Mouse (Mus musculus) limb, embryonic 10.5 days (tissue): ENCODE data around the gene Thy1. TPM values are rescaled to one million over a fixed set of nuclear protein-coding genes. Genes with fewer than 3 reads are reported as not detected.

ENCODE experiments used
- DNase-seq: peaks from one replicate; pipeline ENCODE4 v3.0.0-alpha.2; 2017; ENCODE audit warnings: low spot score
- H3K27ac ChIP-seq: fragments of 300-500 bp; sonication (generic); 2 replicates; pipeline ENCODE4 v1.5.1; 2016; ENCODE audit warnings: mild to moderate bottlenecking
- H3K27me3 ChIP-seq: fragments of 300-500 bp; sonication (generic); 2 replicates; pipeline ENCODE4 v1.6.1; 2016; ENCODE audit warnings: low read depth, mild to moderate bottlenecking; ENCODE audit not compliant: poor library complexity, severe bottlenecking
- H3K36me3 ChIP-seq: fragments of 300-500 bp; sonication (generic); 2 replicates; pipeline ENCODE4 v1.6.1; 2016; ENCODE audit warnings: mild to moderate bottlenecking, moderate library complexity
- H3K4me1 ChIP-seq: fragments of 300-500 bp; sonication (generic); 2 replicates; pipeline ENCODE4 v1.6.1; 2016
- H3K4me3 ChIP-seq: fragments of 300-500 bp; sonication (generic); 2 replicates; pipeline ENCODE4 v1.5.1; 2016; ENCODE audit warnings: mild to moderate bottlenecking, moderate library complexity
- H3K9me3 ChIP-seq: fragments of 300-500 bp; sonication (generic); replicated peaks from 2 replicates; pipeline ENCODE4 v1.6.1; 2016; ENCODE audit warnings: mild to moderate bottlenecking
- WGBS: fragments of 180-500 bp; shearing (Covaris S2); methylation state at CpG from one replicate; pipeline ENCODE4 v1.1.7; 2016; 5-methylcytosine and 5-hydroxymethylcytosine counted together
- polyA plus RNA-seq: library from polyadenylated mRNA; unstranded; fragments of >200 nt; fragmentation: Nextera tagmentation; extraction: Ambion mirVana; gene quantifications from 2 replicates; pipeline ENCODE4 v1.2.1, GENCODE M21; 2016

Thy1 gene
- polyA plus RNA-seq, 1 experiment from 2014 or later, result 0.21 TPM

- no peak overlapping the region for H3K4me3 ChIP-seq
- peaks cover 12% of the 10 kb centered on the region for H3K4me1 ChIP-seq
- H3K36me3 ChIP-seq, result no peaks in the 10 kb centered on the region
- no peak for DNase-seq
- H3K27ac ChIP-seq, result no peak overlapping the region
- H3K9me3 ChIP-seq, result no peaks in the 10 kb centered on the region
- 87% methylated on average over 5 of the region's 5 CpGs for WGBS
- H3K27me3 ChIP-seq, result no peaks in the 10 kb centered on the region
These were observed 25.3 kb upstream of the Thy1 start for GRCm38 (mm10) chr9:44017846-44018245.

- Histone ChIP-seq H3K27me3 (no peaks in the 10 kb centered on the region), H3K36me3 (no peaks in the 10 kb centered on the region), H3K4me1 (peaks cover 5% of the 10 kb centered on the region), H3K4me3 (no peak overlapping the region), H3K27ac (no peak overlapping the region), H3K9me3 (no peaks in the 10 kb centered on the region)
- WGBS, result 82% methylated on average over 7 of the region's 7 CpGs
- no peak for DNase-seq
These were observed 23.2 kb upstream of the Thy1 start for GRCm38 (mm10) chr9:44020001-44020400.

DNA sequence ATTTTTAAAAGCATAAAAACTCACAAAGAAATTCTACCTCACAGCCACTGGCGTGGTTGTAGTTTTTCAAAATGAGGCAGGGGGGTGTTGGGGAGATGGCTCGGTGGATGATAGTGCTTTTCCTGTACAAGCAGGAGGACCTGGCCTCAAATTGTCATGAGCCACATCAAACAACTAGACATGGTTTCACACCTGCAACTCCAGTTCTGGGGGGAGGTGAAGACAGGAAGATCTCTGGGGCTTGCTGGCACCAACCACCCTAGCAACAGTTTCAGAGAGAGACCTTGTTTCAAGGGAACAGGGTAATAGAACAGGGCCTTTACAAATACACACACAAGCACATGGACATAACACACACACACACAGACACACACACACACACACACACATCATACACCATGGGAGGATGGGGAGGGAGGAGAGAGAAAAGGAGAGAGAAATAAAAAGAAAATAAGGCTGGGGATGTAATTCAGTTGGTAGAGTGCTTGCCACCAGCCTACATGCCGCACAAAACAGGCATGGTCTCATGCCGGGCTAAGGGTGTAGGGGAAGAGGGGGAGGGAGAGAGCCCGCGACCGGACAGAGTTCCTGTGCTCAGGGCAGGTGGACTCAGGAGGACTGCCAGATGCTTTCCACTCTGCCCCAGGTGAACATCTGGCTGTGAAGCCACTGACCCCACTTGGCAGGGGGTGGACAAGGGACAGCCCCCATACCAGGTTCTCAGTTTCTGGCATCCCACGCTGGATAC, 20.9 kb upstream of the Thy1 start:
- H3K27me3 ChIP-seq, result no peaks in the 10 kb centered on the region
- peaks cover 5% of the 10 kb centered on the region for H3K4me1 ChIP-seq
- no peaks in the 10 kb centered on the region for H3K9me3 ChIP-seq
- no peak overlapping the region for H3K27ac ChIP-seq
- DNase-seq, result no peak
- no peaks in the 10 kb centered on the region for H3K36me3 ChIP-seq
- H3K4me3 ChIP-seq, result no peak overlapping the region
- WGBS, result 71% methylated on average over 8 of the region's 8 CpGs

- H3K27me3 ChIP-seq, result no peaks in the 10 kb centered on the region
- whole genome bisulfite sequencing, result 78% methylated on average over 3 of the region's 3 CpGs
- H3K9me3 ChIP-seq, result no peaks in the 10 kb centered on the region
- DNase-seq, result no peak
- peaks cover 5% of the 10 kb centered on the region for H3K4me1 ChIP-seq
- H3K4me3 ChIP-seq, result no peak overlapping the region
- no peaks in the 10 kb centered on the region for H3K36me3 ChIP-seq
- H3K27ac ChIP-seq, result no peak overlapping the region
These were observed 19.1 kb upstream of the Thy1 start for GRCm38 (mm10) chr9:44024096-44024495.

GRCm38 (mm10) chr9:44029580-44030236, 13.5 kb upstream of the Thy1 start:
- no peaks in the 10 kb centered on the region for H3K36me3 ChIP-seq
- H3K27me3 ChIP-seq, result no peaks in the 10 kb centered on the region
- 66% methylated on average over 5 of the region's 5 CpGs for WGBS
- H3K4me3 ChIP-seq, result no peak overlapping the region
- H3K27ac ChIP-seq, result no peak overlapping the region
- no peaks in the 10 kb centered on the region; the same call in 1 of the 2 replicates for H3K4me1 ChIP-seq
- no peaks in the 10 kb centered on the region for H3K9me3 ChIP-seq
- DNase-seq, result no peak

- Histone ChIP-seq H3K9me3 (no peaks in the 10 kb centered on the region), H3K4me1 (no peaks in the 10 kb centered on the region; the same call in 1 of the 2 replicates), H3K4me3 (no peak overlapping the region), H3K36me3 (no peaks in the 10 kb centered on the region), H3K27ac (no peak overlapping the region), H3K27me3 (no peaks in the 10 kb centered on the region)
- WGBS, result 94% methylated on average over 4 of the region's 4 CpGs
- DNase-seq, result no peak
These were observed 12.5 kb upstream of the Thy1 start for GRCm38 (mm10) chr9:44030646-44031045.

GRCm38 (mm10) chr9:44031079-44031478, 12.1 kb upstream of the Thy1 start:
- Histone ChIP-seq H3K27ac (no peak overlapping the region), H3K27me3 (no peaks in the 10 kb centered on the region), H3K4me3 (no peak overlapping the region), H3K36me3 (no peaks in the 10 kb centered on the region), H3K9me3 (no peaks in the 10 kb centered on the region), H3K4me1 (no peaks in the 10 kb centered on the region; the same call in 1 of the 2 replicates)
- WGBS, result 89% methylated on average over 5 of the region's 5 CpGs
- DNase-seq, result no peak

- no peak overlapping the region for H3K4me3 ChIP-seq
- H3K27me3 ChIP-seq, result no peaks in the 10 kb centered on the region
- DNase-seq, result no peak
- no peak overlapping the region for H3K27ac ChIP-seq
- 86% methylated on average over 4 of the region's 4 CpGs for WGBS
- H3K36me3 ChIP-seq, result no peaks in the 10 kb centered on the region
- no peaks in the 10 kb centered on the region for H3K9me3 ChIP-seq
- H3K4me1 ChIP-seq, result no peaks in the 10 kb centered on the region; the same call in 1 of the 2 replicates
These were observed 11.2 kb upstream of the Thy1 start for GRCm38 (mm10) chr9:44031946-44032345.

GRCm38 (mm10) chr9:44033317-44033716, 9.9 kb upstream of the Thy1 start:
- no peaks in the 10 kb centered on the region for H3K9me3 ChIP-seq
- no peak overlapping the region for H3K27ac ChIP-seq
- H3K4me1 ChIP-seq, result no peaks in the 10 kb centered on the region; the same call in 1 of the 2 replicates
- no peak for DNase-seq
- WGBS, result 93% methylated on average over 5 of the region's 5 CpGs
- H3K36me3 ChIP-seq, result no peaks in the 10 kb centered on the region
- H3K27me3 ChIP-seq, result no peaks in the 10 kb centered on the region
- H3K4me3 ChIP-seq, result no peak overlapping the region

DNA sequence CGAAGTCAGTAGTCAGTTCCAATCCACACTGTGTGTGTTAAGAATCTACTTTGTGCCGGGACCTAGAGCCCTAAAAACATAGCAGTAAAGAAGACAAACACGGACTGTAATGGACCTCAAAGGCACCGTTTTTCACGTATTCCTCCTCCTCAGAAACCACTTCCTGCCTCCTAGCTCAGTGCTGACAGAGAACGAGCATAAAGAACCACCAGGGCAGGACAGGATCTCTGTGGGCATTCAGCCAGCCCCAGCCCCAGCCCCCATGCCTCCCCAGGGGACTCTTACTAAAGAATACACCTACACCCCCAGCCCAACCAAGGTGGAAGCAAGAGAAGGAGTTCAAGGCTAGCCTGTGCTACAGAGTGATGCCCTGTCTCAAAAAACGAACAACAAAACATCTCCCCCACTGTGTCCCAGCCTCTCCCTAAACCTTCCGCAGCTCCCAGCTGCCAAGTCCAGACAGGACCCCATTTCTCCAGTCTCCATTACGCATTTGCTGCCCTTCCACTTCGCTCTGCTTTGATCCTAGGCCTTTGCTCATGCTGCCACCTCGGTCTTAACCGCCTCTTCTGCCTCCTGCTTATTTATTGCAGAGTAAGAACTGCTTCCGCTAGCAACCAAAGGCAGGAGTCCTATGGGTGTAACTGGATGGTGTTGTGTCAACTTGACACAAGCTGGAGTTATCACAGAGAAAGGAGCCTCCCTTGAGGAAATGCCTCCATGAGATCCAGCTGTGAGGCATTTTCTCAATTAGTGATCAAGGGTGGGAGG, 9.0 kb upstream of the Thy1 start:
- 68% methylated on average over 13 of the region's 13 CpGs for WGBS
- H3K36me3 ChIP-seq, result no peaks in the 10 kb centered on the region

DNA sequence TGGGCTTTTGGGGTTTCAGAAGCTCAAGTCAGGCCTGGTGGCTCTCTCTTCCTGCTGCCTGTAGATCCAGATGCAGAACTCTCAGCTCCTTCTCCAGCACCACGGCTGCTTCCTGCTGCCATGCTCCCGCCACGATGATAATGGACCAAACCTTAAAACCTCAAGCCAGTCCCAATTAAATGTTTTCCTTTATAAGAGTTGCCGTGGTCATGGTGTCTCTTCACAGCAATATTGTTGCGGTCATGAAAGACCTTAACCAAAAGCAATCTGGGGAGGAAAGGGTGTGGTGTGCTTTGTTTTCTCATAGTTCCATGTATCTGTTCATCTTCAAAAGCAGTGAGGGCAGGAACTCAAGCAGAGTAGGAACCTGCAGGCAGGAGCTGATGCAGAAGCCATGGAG, 6.1 kb upstream of the Thy1 start:
- 94% methylated on average over 5 of the region's 5 CpGs for WGBS

More for the DNA sequence above, 9.0 kb upstream of the Thy1 start:
- H3K27ac ChIP-seq, result no peak overlapping the region
- H3K9me3 ChIP-seq, result no peaks in the 10 kb centered on the region
- H3K4me3 ChIP-seq, result no peak overlapping the region
- DNase-seq, result no peak
- H3K27me3 ChIP-seq, result no peaks in the 10 kb centered on the region
- H3K4me1 ChIP-seq, result no peaks in the 10 kb centered on the region; the same call in 1 of the 2 replicates

DNA sequence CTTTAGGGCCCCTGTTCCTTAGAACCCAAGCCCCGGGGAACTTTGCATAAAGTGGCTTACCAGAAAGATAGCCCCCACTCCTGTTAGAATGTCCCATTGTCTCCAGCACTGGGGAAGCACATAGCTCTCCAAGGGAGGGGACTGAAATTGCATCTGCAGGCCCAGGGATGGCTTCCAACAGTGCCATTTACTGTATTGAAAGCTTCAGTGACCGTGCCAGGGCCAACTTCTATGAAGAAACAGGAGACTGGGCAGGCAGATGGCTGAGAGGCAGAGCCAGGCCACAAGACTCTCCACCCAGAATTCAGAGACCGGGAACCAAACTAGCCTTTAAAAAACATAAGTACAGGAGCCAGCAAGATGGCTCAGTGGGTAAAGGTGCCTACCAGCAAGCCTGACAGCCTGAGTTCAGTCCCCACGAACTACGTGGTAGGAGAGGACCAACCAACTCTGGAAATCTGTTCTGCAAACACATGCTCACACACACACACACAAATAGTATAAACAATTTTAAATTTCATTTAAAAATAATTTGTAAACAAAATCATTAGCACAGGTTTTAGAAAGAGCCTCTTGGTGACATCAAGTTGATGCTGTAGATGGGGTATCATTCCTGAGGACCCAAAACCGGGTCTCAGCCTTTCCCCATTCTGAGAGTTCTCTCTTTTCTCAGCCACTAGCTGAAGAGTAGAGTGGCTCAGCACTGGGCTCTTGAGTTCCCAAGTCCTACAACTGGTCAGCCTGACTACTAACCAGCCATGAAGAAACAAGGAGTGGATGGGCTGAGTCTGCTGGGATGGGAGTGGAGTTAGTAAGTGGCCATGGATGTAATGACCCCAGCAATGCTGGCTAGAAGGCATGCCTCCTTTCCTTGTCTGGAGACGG, 1.4 kb upstream of the Thy1 start:
- 79% methylated on average over 7 of the region's 7 CpGs for WGBS
- no peaks in the 10 kb centered on the region for H3K36me3 ChIP-seq
- no peak overlapping the region for H3K27ac ChIP-seq
- no peaks in the 10 kb centered on the region for H3K9me3 ChIP-seq
- no peak for DNase-seq
- peaks cover 20% of the 10 kb centered on the region for H3K4me1 ChIP-seq
- H3K4me3 ChIP-seq, result no peak overlapping the region
- H3K27me3 ChIP-seq, result peaks cover 60% of the 10 kb centered on the region

More for the DNA sequence above, 6.1 kb upstream of the Thy1 start:
- H3K27me3 ChIP-seq, result peaks cover 14% of the 10 kb centered on the region
- H3K36me3 ChIP-seq, result no peaks in the 10 kb centered on the region
- H3K4me3 ChIP-seq, result no peak overlapping the region
- H3K9me3 ChIP-seq, result no peaks in the 10 kb centered on the region
- H3K4me1 ChIP-seq, result no peaks in the 10 kb centered on the region
- no peak overlapping the region for H3K27ac ChIP-seq
- no peak for DNase-seq
